Mouse (Mus musculus) ES-Bruce4 (cell line): Measurements from ENCODE around the gene Chil3. TPM values are rescaled to one million over a fixed set of nuclear protein-coding genes. Genes with fewer than 3 reads are reported as not detected.

Source experiments
- H3K27ac ChIP-seq: 2 replicates; pipeline ENCODE4 v1.5.1; 2012; ENCODE audit warnings: low read length, inconsistent platforms; ENCODE audit not compliant: insufficient read depth
- H3K27me3 ChIP-seq: 2 replicates; pipeline ENCODE4 v1.6.1; 2012; ENCODE audit warnings: mild to moderate bottlenecking, low read length, inconsistent platforms; ENCODE audit not compliant: control insufficient read depth, poor library complexity, insufficient read depth, severe bottlenecking
- H3K36me3 ChIP-seq: 2 replicates; pipeline ENCODE4 v1.6.1; 2012; ENCODE audit warnings: inconsistent platforms, mild to moderate bottlenecking, low read length, moderate library complexity; ENCODE audit not compliant: control insufficient read depth, poor library complexity, insufficient read depth, severe bottlenecking
- H3K4me1 ChIP-seq: one replicate; pipeline ENCODE4 v1.8.1; 2011; ENCODE audit warnings: low read length; ENCODE audit not compliant: control insufficient read depth, insufficient read depth
- H3K4me3 ChIP-seq: 2 replicates; pipeline ENCODE4 v1.5.1; 2011; ENCODE audit warnings: low read depth, mild to moderate bottlenecking, low read length
- H3K9ac ChIP-seq: 2 replicates; pipeline ENCODE4 v1.6.1; 2012; ENCODE audit warnings: low read depth, mild to moderate bottlenecking, inconsistent platforms; ENCODE audit not compliant: poor library complexity, severe bottlenecking
- H3K9me3 ChIP-seq: replicated peaks from 2 replicates; pipeline ENCODE4 v1.6.1; 2012; ENCODE audit warnings: mild to moderate bottlenecking, low read length, inconsistent platforms; ENCODE audit not compliant: control insufficient read depth, poor library complexity, insufficient read depth, severe bottlenecking
- CTCF ChIP-seq: IDR thresholded peaks from one replicate; pipeline ENCODE4 v1.8.1; 2011; ENCODE audit warnings: low read depth, low read length
- EP300 ChIP-seq: IDR thresholded peaks from 2 replicates; pipeline ENCODE4 v1.6.1; 2011; ENCODE audit warnings: low read depth, low read length; ENCODE audit not compliant: insufficient read depth
- POLR2A ChIP-seq: IDR thresholded peaks from one replicate; pipeline ENCODE4 v1.8.1; 2011; ENCODE audit warnings: low read length; ENCODE audit not compliant: insufficient read depth
- polyA plus RNA-seq: library from polyadenylated mRNA; stranded (reverse); fragments of >200 nt; gene quantifications from 2 replicates; pipeline ENCODE4 v1.2.4, GENCODE M21; 2011; ENCODE audit warnings: low read depth; ENCODE audit not compliant: missing spikeins, insufficient read depth, insufficient read length

The Chil3 gene
- polyA plus RNA-seq, 1 experiment = not detected

GRCm38 (mm10) chr3:106144081-106144480 lies 23.3 kb downstream of the Chil3 start:
- Histone ChIP-seq H3K9ac (no peak overlapping the region), H3K9me3 (0 out of 2 replicates have a peak, but pooled peaks cover 12% of the 10 kb centered on the region), H3K4me1 (no peaks in the 10 kb centered on the region), H3K27me3 (no peaks in the 10 kb centered on the region), H3K4me3 (no peak overlapping the region), H3K36me3 (no peaks in the 10 kb centered on the region), H3K27ac (no peak overlapping the region)
- TF ChIP-seq EP300 = no peak
- no peak for TF ChIP-seq CTCF
- no peak for TF ChIP-seq POLR2A

DNA sequence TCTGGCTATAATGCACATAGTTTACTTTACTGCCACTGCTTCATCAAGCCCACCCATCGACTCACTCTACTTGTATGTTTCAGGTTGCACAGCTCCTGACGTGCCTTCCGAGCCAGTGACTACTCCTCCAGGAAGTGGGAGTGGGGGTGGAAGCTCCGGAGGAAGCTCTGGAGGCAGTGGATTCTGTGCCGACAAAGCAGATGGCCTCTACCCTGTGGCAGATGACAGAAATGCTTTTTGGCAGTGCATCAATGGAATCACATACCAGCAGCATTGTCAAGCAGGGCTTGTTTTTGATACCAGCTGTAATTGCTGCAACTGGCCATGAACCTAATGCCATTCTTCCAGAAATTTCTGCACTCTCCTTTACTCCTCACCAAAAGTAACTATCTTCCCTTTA lies 35.7 kb downstream of the Chil3 start:
- Histone ChIP-seq H3K36me3 (no peaks in the 10 kb centered on the region), H3K9me3 (no peaks in the 10 kb centered on the region), H3K4me3 (no peak overlapping the region), H3K9ac (no peak overlapping the region), H3K27ac (no peak overlapping the region), H3K4me1 (no peaks in the 10 kb centered on the region), H3K27me3 (no peaks in the 10 kb centered on the region; the same call in 1 of the 2 replicates)
- TF ChIP-seq POLR2A (no peak), CTCF (no peak), EP300 (no peak)

DNA sequence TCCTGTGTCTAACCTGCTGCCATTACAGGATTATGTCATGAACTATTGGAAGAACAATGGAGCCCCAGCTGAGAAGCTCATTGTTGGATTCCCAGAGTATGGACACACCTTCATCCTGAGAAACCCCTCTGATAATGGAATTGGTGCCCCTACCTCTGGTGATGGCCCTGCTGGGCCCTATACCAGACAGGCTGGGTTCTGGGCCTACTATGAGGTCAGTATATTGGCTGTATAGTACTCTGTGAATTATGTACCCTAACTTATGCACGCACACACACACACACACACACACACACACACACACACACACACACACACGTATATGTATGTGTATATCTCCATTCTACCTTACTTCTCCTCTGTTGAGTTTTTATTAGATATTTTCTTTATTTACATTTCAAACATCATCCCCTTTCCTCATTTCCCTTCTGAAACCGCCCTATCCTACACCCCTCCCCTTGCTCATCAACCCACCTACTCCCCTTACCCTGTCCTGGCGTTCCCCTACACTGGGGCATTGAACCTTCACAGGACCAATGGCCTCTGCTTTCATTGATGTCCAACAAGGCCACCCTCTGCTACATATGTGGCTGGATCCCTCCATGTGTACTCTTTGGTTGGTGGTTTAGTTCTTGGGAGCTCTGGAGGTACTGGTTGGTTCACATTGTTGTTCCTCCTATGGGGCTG lies 38.4 kb downstream of the Chil3 start:
- Histone ChIP-seq H3K36me3 (no peaks in the 10 kb centered on the region), H3K9ac (no peak overlapping the region), H3K27me3 (no peaks in the 10 kb centered on the region; the same call in 1 of the 2 replicates), H3K4me3 (no peak overlapping the region), H3K27ac (no peak overlapping the region), H3K4me1 (no peaks in the 10 kb centered on the region), H3K9me3 (no peaks in the 10 kb centered on the region)
- TF ChIP-seq CTCF = no peak
- TF ChIP-seq POLR2A = no peak
- no peak for TF ChIP-seq EP300

DNA sequence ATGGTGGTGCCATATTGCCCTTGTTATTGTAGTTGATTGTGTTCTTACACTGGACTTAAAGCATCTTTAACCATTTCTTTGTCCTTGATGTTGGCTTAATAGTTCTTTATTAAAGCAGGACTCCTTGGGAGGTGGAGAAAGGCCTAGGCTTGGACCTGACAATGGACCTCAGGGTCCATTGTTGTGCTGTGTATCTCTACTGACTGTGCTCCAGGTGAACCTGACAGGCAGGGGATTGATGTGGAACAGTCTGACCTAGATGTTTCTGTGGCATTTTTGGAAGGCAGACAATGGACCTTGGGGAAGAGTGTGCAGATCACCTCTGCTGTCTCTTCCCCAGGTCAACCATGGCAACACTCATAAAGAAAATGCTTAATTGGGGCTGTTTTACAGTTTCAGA lies 40.4 kb downstream of the Chil3 start:
- TF ChIP-seq CTCF (no peak), EP300 (no peak), POLR2A (no peak)
- H3K9me3 ChIP-seq = no peaks in the 10 kb centered on the region
- H3K4me1 ChIP-seq = no peaks in the 10 kb centered on the region
- no peak overlapping the region for H3K4me3 ChIP-seq
- H3K27ac ChIP-seq = no peak overlapping the region
- H3K36me3 ChIP-seq = no peaks in the 10 kb centered on the region
- no peaks in the 10 kb centered on the region; the same call in none of the 2 replicates for H3K27me3 ChIP-seq
- H3K9ac ChIP-seq = no peak overlapping the region

GRCm38 (mm10) chr3:106112929-106113328 lies 54.4 kb downstream of the Chil3 start, which contains the start of gene Chia1:
Chia1 (plus strand) TSS chr3:106113229.
- Histone ChIP-seq H3K9me3 (no peaks in the 10 kb centered on the region), H3K4me1 (no peaks in the 10 kb centered on the region)

More at GRCm38 (mm10) chr3:106112929-106113328, 54.4 kb downstream of the Chil3 start, which contains the start of gene Chia1:
- no peak for TF ChIP-seq CTCF
- TF ChIP-seq POLR2A = no peak
- TF ChIP-seq EP300 = no peak
- no peaks in the 10 kb centered on the region for H3K27me3 ChIP-seq
- no peak within 1 kb of the TSS for H3K27ac ChIP-seq
- H3K9ac ChIP-seq = no peak within 1 kb of the TSS
- no peak within 1 kb of the TSS for H3K4me3 ChIP-seq
- no peaks in the 10 kb centered on the region for H3K36me3 ChIP-seq

Other genes with a start within 250 kb of the Chil3 start
- gene I830077J02Rik, start 234.9 kb downstream of the Chil3 start, polyA plus RNA-seq = not detected in 2 replicates
- gene Wdr77, start 208.2 kb downstream of the Chil3 start, polyA plus RNA-seq = 135 and 144 TPM in 2 replicates
- gene Atp5f1, start 207.5 kb downstream of the Chil3 start, polyA plus RNA-seq = 517 and 570 TPM in 2 replicates
- gene Ovgp1, start 193.9 kb downstream of the Chil3 start, polyA plus RNA-seq = 5.7 and 5.9 TPM in 2 replicates
- 0.67 and 1.5 TPM in 2 replicates for gene Pifo, start 152.9 kb downstream of the Chil3 start, polyA plus RNA-seq
- not detected in 2 replicates for gene Chil5, start 134.8 kb downstream of the Chil3 start, polyA plus RNA-seq
- not detected in 2 replicates for gene Chia1, start 54.3 kb downstream of the Chil3 start, polyA plus RNA-seq
- not detected in 2 replicates for gene Chil4, start 51.9 kb upstream of the Chil3 start, polyA plus RNA-seq
- gene Chil6, start 238.6 kb upstream of the Chil3 start, polyA plus RNA-seq = not detected in 2 replicates